Mouse (Mus musculus) testis, adult 2 months (tissue): ENCODE data around the gene Prr14.

Experiments used
- CTCF ChIP-seq: fragments of 200-500 bp; IDR thresholded peaks from 2 replicates; pipeline ENCODE4 v1.5.1; 2012; ENCODE audit warnings: low read depth, mild to moderate bottlenecking, inconsistent platforms, low read length, moderate library complexity; ENCODE audit not compliant: control insufficient read depth, insufficient read depth, insufficient replicate concordance
- POLR2A ChIP-seq: fragments of 200-500 bp; IDR thresholded peaks from 2 replicates; pipeline ENCODE4 v1.6.1; 2012; ENCODE audit warnings: low read depth, mild to moderate bottlenecking, inconsistent platforms, low read length, moderate library complexity; ENCODE audit not compliant: control insufficient read depth

DNA sequence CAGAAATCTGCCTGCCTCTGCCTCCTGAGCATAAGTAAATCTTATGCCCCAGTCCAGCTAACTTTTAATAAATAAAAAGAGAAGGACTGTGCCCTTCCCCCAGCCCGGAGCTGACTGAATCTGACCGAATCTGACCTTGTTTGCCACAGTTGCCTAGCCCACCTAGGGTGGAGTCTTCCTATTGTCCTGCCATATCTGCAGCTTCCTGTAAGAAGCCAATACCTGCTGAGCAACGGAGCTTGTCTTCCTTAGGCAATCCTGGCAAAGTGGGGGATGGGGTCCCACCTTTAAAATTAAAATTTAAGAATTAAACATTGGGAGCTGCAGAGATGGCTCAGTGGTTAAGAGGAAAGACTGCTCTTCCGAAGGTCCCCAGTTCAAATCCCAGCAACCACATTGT is 7.2 kb downstream of the Prr14 start:
- no peak for TF ChIP-seq POLR2A
- TF ChIP-seq CTCF: no peak
